Mouse (Mus musculus) ES-E14 (cell line): ENCODE measurements around the gene Slu7. TPM values are rescaled to one million over a fixed set of nuclear protein-coding genes. Genes with fewer than 3 reads are reported as not detected.

ENCODE experiments used
- DNase-seq: peaks from one replicate; pipeline ENCODE4 v3.0.0-alpha.2; 2013; ENCODE audit warnings: low read depth, low spot score
- H3K27ac ChIP-seq: 2 replicates; pipeline ENCODE4 v1.5.1; 2012; ENCODE audit warnings: low read depth, mild to moderate bottlenecking, low read length, moderate library complexity, mixed read lengths; ENCODE audit not compliant: poor library complexity, insufficient read depth, severe bottlenecking
- H3K36me3 ChIP-seq: 2 replicates; pipeline ENCODE4 v1.6.1; 2012; ENCODE audit warnings: mild to moderate bottlenecking, low read length, moderate library complexity, mixed read lengths; ENCODE audit not compliant: control insufficient read depth, poor library complexity, insufficient read depth, severe bottlenecking
- H3K4me1 ChIP-seq, 2 experiments: fragments of 150-350 bp in 1 of 2; sonication (generic) in 1 of 2; 2 replicates each; pipeline ENCODE4 v1.6.1; 2012; ENCODE audit warnings: low read length in 2 of 2, mild to moderate bottlenecking in 1 of 2, mixed read lengths in 1 of 2; ENCODE audit not compliant: control insufficient read depth in 2 of 2, insufficient read depth in 2 of 2, poor library complexity in 1 of 2
- H3K4me3 ChIP-seq, 2 experiments: fragments of 150-350 bp in 1 of 2; sonication (generic) in 1 of 2; 2 replicates each; pipeline ENCODE4 v1.5.1; 2012; ENCODE audit warnings: low read length in 2 of 2, low read depth in 1 of 2, mild to moderate bottlenecking in 1 of 2, mixed read lengths in 1 of 2; ENCODE audit not compliant: insufficient read depth in 1 of 2, poor library complexity in 1 of 2, severe bottlenecking in 1 of 2
- H3K9ac ChIP-seq: 2 replicates; pipeline ENCODE4 v1.6.1; 2012; ENCODE audit warnings: low read depth, mild to moderate bottlenecking, low read length, mixed read lengths; ENCODE audit not compliant: poor library complexity, insufficient read depth, severe bottlenecking
- H3K9me3 ChIP-seq: fragments of 150-350 bp; sonication (generic); 2 replicates; pipeline ENCODE4 v1.6.1; 2012; ENCODE audit warnings: low read depth, mild to moderate bottlenecking, low read length; ENCODE audit not compliant: control insufficient read depth, insufficient read depth
- CHD2 ChIP-seq: IDR thresholded peaks from 2 replicates; pipeline ENCODE4 v1.6.1; 2014; ENCODE audit warnings: mild to moderate bottlenecking, low read depth, low read length, inconsistent platforms
- HCFC1 ChIP-seq: IDR thresholded peaks from 2 replicates; pipeline ENCODE4 v1.6.1; 2012; ENCODE audit warnings: low read length, inconsistent platforms, borderline replicate concordance; ENCODE audit not compliant: insufficient read depth
- MAFK ChIP-seq: IDR thresholded peaks from 2 replicates; pipeline ENCODE4 v1.6.1; 2014; ENCODE audit warnings: mild to moderate bottlenecking, low read depth, low read length, inconsistent platforms; ENCODE audit not compliant: insufficient read depth
- ZC3H11A ChIP-seq: IDR thresholded peaks from 2 replicates; pipeline ENCODE4 v1.6.1; 2012; ENCODE audit warnings: low read depth, mild to moderate bottlenecking, inconsistent platforms, low read length, borderline replicate concordance
- ZNF384 ChIP-seq: IDR thresholded peaks from 2 replicates; pipeline ENCODE4 v1.6.1; 2012; ENCODE audit warnings: low read depth, low read length, inconsistent platforms
- in situ Hi-C, 2 experiments: fragments of 600-800 bp; cut with MboI; formaldehyde crosslinking; loops; one replicate each; pipeline ENCODE4 v1.15.1; 2025; ENCODE audit warnings: low sequenced_read_pairs in 2 of 2, inconsistent platforms in 1 of 2; ENCODE audit not compliant: unreplicated experiment in 2 of 2
- total RNA-seq: library from RNA; depleted of rRNA; stranded (reverse); fragments of 300-350 nt; gene quantifications from 2 replicates; pipeline ENCODE4 v1.2.3, GENCODE M21; 2012

Gene Slu7
- total RNA-seq, 1 experiment, result 28.8 TPM

GRCm38 (mm10) chr11:43395073-43395948, 38.2 kb upstream of the Slu7 start:
- no peaks in the 10 kb centered on the region for H3K9me3 ChIP-seq
- in situ Hi-C loops, result no loop called here
- DNase-seq, result no peak
- no peak overlapping the region for H3K9ac ChIP-seq
- H3K4me3 ChIP-seq, result no peak overlapping the region
- no peaks in the 10 kb centered on the region for H3K36me3 ChIP-seq
- no peaks in the 10 kb centered on the region for H3K4me1 ChIP-seq
- no peak overlapping the region for H3K27ac ChIP-seq
- TF ChIP-seq MAFK, result no peak
- TF ChIP-seq ZNF384, result no peak
- TF ChIP-seq ZC3H11A, result no peak
- TF ChIP-seq CHD2, result no peak

- Histone ChIP-seq H3K36me3 (no peaks in the 10 kb centered on the region), H3K9me3 (no peaks in the 10 kb centered on the region), H3K4me1 (no peaks in the 10 kb centered on the region), H3K9ac (no peak overlapping the region), H3K27ac (no peak overlapping the region), H3K4me3 (no peak overlapping the region)
- no peak for TF ChIP-seq HCFC1
- TF ChIP-seq CHD2, result no peak
- no peak for DNase-seq
- in situ Hi-C loops, result no loop called here
These were observed 37.3 kb upstream of the Slu7 start for GRCm38 (mm10) chr11:43396246-43396645.

GRCm38 (mm10) chr11:43396672-43397071, 36.9 kb upstream of the Slu7 start:
- H3K4me1 ChIP-seq, result no peaks in the 10 kb centered on the region
- TF ChIP-seq ZC3H11A (no peak), HCFC1 (no peak), CHD2 (no peak), ZNF384 (no peak), MAFK (no peak)
- H3K9ac ChIP-seq, result no peak overlapping the region
- H3K4me3 ChIP-seq, result no peak overlapping the region
- no peaks in the 10 kb centered on the region for H3K9me3 ChIP-seq
- in situ Hi-C loops, result no loop called here
- no peak overlapping the region for H3K27ac ChIP-seq
- no peak for DNase-seq
- H3K36me3 ChIP-seq, result no peaks in the 10 kb centered on the region

GRCm38 (mm10) chr11:43399297-43399696, 34.2 kb upstream of the Slu7 start:
- no peak for DNase-seq
- in situ Hi-C loops, result no loop called here
- no peak for TF ChIP-seq MAFK
- no peak for TF ChIP-seq HCFC1
- no peak for TF ChIP-seq CHD2
- TF ChIP-seq ZC3H11A, result no peak
- no peak for TF ChIP-seq ZNF384
- Histone ChIP-seq H3K36me3 (no peaks in the 10 kb centered on the region), H3K9ac (no peak overlapping the region), H3K27ac (no peak overlapping the region), H3K9me3 (no peaks in the 10 kb centered on the region), H3K4me1 (no peaks in the 10 kb centered on the region), H3K4me3 (no peak overlapping the region)

- H3K4me1 ChIP-seq, result no peaks in the 10 kb centered on the region
- no peaks in the 10 kb centered on the region for H3K36me3 ChIP-seq
- no peak overlapping the region for H3K4me3 ChIP-seq
- DNase-seq, result no peak
- H3K27ac ChIP-seq, result no peak overlapping the region
- no peaks in the 10 kb centered on the region for H3K9me3 ChIP-seq
- in situ Hi-C loops, result no loop called here
- TF ChIP-seq ZC3H11A (no peak), CHD2 (no peak), MAFK (no peak), HCFC1 (no peak), ZNF384 (no peak)
- H3K9ac ChIP-seq, result no peak overlapping the region
These were observed 33.4 kb upstream of the Slu7 start for GRCm38 (mm10) chr11:43400131-43400530.
